Mouse (Mus musculus): Measurements from ENCODE around the gene Rccd1. TPM values are rescaled to one million over a fixed set of nuclear protein-coding genes. Genes with fewer than 3 reads are reported as not detected.

The Rccd1 gene
- polyA plus RNA-seq, 1 experiment from 2014 or later, result 1.6 TPM

- no peak for DNase-seq
- Histone ChIP-seq H3K4me2 (ENCODE audit: low read depth, low read length) (no peak overlapping the region), H3K27me3 (ENCODE audit: insufficient read depth, low read length) (no peaks in the 10 kb centered on the region), H3K4me3 (ENCODE audit: low read depth, low read length) (no peak overlapping the region), H3K36me3 (replicated peaks; ENCODE audit: insufficient read depth, low read length) (peaks cover 57% of the 10 kb centered on the region), H3K4me1 (ENCODE audit: insufficient read depth) (peaks cover 6% of the 10 kb centered on the region), H3K27ac (ENCODE audit: low read depth) (no peak overlapping the region), H3K9me3 (ENCODE audit: low read length) (no peaks in the 10 kb centered on the region), H3K9ac (replicated peaks) (no peak overlapping the region)
- no peak for ATAC-seq
- 78% methylated on average over 10 of the region's 10 CpGs for WGBS (ENCODE audit: insufficient replicate concordance)
- TF ChIP-seq EP300 (IDR thresholded peaks at IDR 0.05; ENCODE audit: low read depth) (no peak), CTCF (IDR thresholded peaks at IDR 0.05; ENCODE audit: low read depth) (no peak)
Measured at GRCm38 (mm10) chr7:80287736-80288135, 36.5 kb downstream of the Rccd1 start.

DNA sequence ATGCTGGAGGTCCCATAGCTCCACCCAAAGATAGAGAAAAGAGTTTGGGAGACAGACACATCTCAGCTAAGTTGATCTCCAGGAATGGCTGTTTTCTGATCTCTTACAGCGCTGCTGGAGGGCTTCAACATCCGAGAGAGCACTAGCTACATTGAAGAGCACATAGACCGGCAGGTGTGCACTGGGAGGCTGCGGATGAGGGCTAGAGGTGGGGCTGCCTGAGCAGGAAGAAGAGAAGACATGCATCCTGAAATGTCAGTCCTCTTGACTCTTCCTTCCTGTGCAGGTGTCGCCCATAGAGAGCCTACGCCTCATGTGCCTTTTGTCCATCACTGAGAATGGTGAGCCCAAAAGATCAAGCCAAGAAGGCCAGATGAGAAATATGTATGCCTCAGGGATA is 38.5 kb downstream of the Rccd1 start:
- Histone ChIP-seq H3K36me3 (replicated peaks; ENCODE audit: insufficient read depth, low read length) (peaks cover 60% of the 10 kb centered on the region), H3K4me2 (ENCODE audit: low read depth, low read length) (no peak overlapping the region), H3K4me3 (ENCODE audit: low read depth, low read length) (no peak overlapping the region), H3K27me3 (ENCODE audit: insufficient read depth, low read length) (no peaks in the 10 kb centered on the region), H3K27ac (ENCODE audit: low read depth) (no peak overlapping the region), H3K9ac (replicated peaks) (no peak overlapping the region), H3K9me3 (ENCODE audit: low read length) (no peaks in the 10 kb centered on the region), H3K4me1 (ENCODE audit: insufficient read depth) (peaks cover 6% of the 10 kb centered on the region)
- WGBS (ENCODE audit: insufficient replicate concordance), result 92% methylated on average over 6 of the region's 6 CpGs
- no peak for TF ChIP-seq EP300 (IDR thresholded peaks at IDR 0.05; ENCODE audit: low read depth)
- TF ChIP-seq CTCF (IDR thresholded peaks at IDR 0.05; ENCODE audit: low read depth), result no peak
- no peak for DNase-seq
- ATAC-seq, result no peak

- H3K36me3 ChIP-seq (replicated peaks; ENCODE audit: insufficient read depth, low read length), result peaks cover 61% of the 10 kb centered on the region
- H3K4me3 ChIP-seq (ENCODE audit: low read depth, low read length), result no peak overlapping the region
- no peak for ATAC-seq
- H3K4me2 ChIP-seq (ENCODE audit: low read depth, low read length), result no peak overlapping the region
- no peaks in the 10 kb centered on the region for H3K9me3 ChIP-seq (ENCODE audit: low read length)
- no peak for DNase-seq
- H3K9ac ChIP-seq (replicated peaks), result no peak overlapping the region
- H3K4me1 ChIP-seq (ENCODE audit: insufficient read depth), result peaks cover 6% of the 10 kb centered on the region
- 84% methylated on average over 5 of the region's 5 CpGs for WGBS (ENCODE audit: insufficient replicate concordance)
- H3K27ac ChIP-seq (ENCODE audit: low read depth), result no peak overlapping the region
- no peaks in the 10 kb centered on the region for H3K27me3 ChIP-seq (ENCODE audit: insufficient read depth, low read length)
- TF ChIP-seq EP300 (IDR thresholded peaks at IDR 0.05; ENCODE audit: low read depth), result no peak
Measured at GRCm38 (mm10) chr7:80284391-80284790, 39.9 kb downstream of the Rccd1 start.

- ATAC-seq (peak; percentile 87), DNase-seq (no peak)
- no peaks in the 10 kb centered on the region for H3K27me3 ChIP-seq (ENCODE audit: insufficient read depth, low read length)
- TF ChIP-seq CTCF (IDR thresholded peaks at IDR 0.05; ENCODE audit: low read depth), result no peak
- peak; percentile 33; the same call in 1 of the 2 replicates for TF ChIP-seq EP300 (IDR thresholded peaks at IDR 0.05; ENCODE audit: low read depth)
- H3K4me1 ChIP-seq (ENCODE audit: insufficient read depth), result peaks cover 6% of the 10 kb centered on the region
- 0 out of 2 replicates have a peak overlapping the region, but pooled peaks have one; percentile 11 for H3K27ac ChIP-seq (ENCODE audit: low read depth)
- no peak overlapping the region for H3K4me3 ChIP-seq (ENCODE audit: low read depth, low read length)
- 54% methylated on average over 3 of the region's 3 CpGs for WGBS (ENCODE audit: insufficient replicate concordance)
- H3K9me3 ChIP-seq (ENCODE audit: low read length), result no peaks in the 10 kb centered on the region
- H3K9ac ChIP-seq (replicated peaks), result 0 out of 2 replicates have a peak overlapping the region, but pooled peaks have one; percentile 41
- no peak overlapping the region for H3K4me2 ChIP-seq (ENCODE audit: low read depth, low read length)
- peaks cover 69% of the 10 kb centered on the region for H3K36me3 ChIP-seq (replicated peaks; ENCODE audit: insufficient read depth, low read length)
Measured at GRCm38 (mm10) chr7:80283226-80283918, 40.9 kb downstream of the Rccd1 start.

DNA sequence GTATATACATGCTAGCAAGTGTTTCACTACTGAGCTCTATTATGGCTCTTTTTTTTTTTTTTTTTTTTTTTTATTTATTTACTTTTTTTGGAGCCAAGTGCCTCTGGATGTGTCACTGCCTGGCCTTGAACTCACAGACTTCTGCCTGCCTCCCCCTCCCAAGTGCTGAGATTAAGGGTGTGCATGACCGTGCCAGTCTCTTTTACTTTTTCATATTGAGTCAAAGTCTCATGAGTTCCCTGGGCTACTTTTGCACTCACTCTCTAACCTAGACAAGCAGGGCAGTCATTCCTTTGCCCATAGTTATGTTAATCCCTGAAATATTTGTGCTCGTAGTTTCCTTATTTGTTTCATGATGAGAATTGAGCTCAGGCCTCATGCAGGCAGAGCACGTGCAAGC is 42.6 kb downstream of the Rccd1 start:
- Histone ChIP-seq H3K9me3 (ENCODE audit: low read length) (no peaks in the 10 kb centered on the region), H3K36me3 (replicated peaks; ENCODE audit: insufficient read depth, low read length) (peaks cover 68% of the 10 kb centered on the region), H3K27ac (ENCODE audit: low read depth) (no peak overlapping the region), H3K4me3 (ENCODE audit: low read depth, low read length) (no peak overlapping the region), H3K4me1 (ENCODE audit: insufficient read depth) (peaks cover 6% of the 10 kb centered on the region), H3K27me3 (ENCODE audit: insufficient read depth, low read length) (no peaks in the 10 kb centered on the region), H3K4me2 (ENCODE audit: low read depth, low read length) (no peak overlapping the region), H3K9ac (replicated peaks) (no peak overlapping the region)
- 82% methylated on average over 3 of the region's 3 CpGs for WGBS (ENCODE audit: insufficient replicate concordance)
- DNase-seq (no peak), ATAC-seq (no peak)
- TF ChIP-seq CTCF (IDR thresholded peaks at IDR 0.05; ENCODE audit: low read depth) (no peak), EP300 (IDR thresholded peaks at IDR 0.05; ENCODE audit: low read depth) (no peak)

DNA sequence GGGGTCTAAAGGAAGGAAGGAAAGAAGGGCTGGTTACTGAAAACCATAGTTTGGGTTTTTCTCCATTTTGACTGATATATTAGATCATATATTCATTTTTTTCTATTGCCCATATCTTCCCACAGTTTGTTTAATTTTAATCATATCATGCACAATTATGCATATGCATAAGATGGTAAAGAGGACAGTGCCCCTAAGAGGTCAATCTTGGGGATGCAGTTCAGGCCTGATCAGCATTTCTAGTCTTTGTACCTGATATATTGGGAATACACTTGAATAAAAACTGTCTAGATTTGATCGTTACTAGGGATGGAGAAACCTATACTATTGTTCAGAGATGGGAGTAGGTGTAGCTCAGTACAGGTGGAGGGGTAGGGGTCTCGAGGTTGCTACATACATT is 43.3 kb downstream of the Rccd1 start:
- no peak for DNase-seq
- TF ChIP-seq CTCF (IDR thresholded peaks at IDR 0.05; ENCODE audit: low read depth) (peak; percentile 51), EP300 (IDR thresholded peaks at IDR 0.05; ENCODE audit: low read depth) (no peak)
- 75% methylated on average over 2 of the region's 2 CpGs for WGBS (ENCODE audit: insufficient replicate concordance)

More for the DNA sequence above, 43.3 kb downstream of the Rccd1 start:
- ATAC-seq, result no peak
- peaks cover 6% of the 10 kb centered on the region for H3K4me1 ChIP-seq (ENCODE audit: insufficient read depth)
- H3K36me3 ChIP-seq (replicated peaks; ENCODE audit: insufficient read depth, low read length), result peaks cover 69% of the 10 kb centered on the region
- no peak overlapping the region for H3K9ac ChIP-seq (replicated peaks)
- no peak overlapping the region for H3K27ac ChIP-seq (ENCODE audit: low read depth)
- no peak overlapping the region for H3K4me3 ChIP-seq (ENCODE audit: low read depth, low read length)
- no peaks in the 10 kb centered on the region for H3K9me3 ChIP-seq (ENCODE audit: low read length)
- H3K4me2 ChIP-seq (ENCODE audit: low read depth, low read length), result no peak overlapping the region
- H3K27me3 ChIP-seq (ENCODE audit: insufficient read depth, low read length), result no peaks in the 10 kb centered on the region

Data from liver, postnatal 0 days (tissue).